Mouse (Mus musculus): Measurements from ENCODE around the gene 1700010I14Rik. TPM values are rescaled to one million over a fixed set of nuclear protein-coding genes. Genes with fewer than 3 reads are reported as not detected.

Gene 1700010I14Rik
- polyA plus RNA-seq (2014; fragmentation: Nextera tagmentation; extraction: Ambion mirVana) = 2.7 and 3.2 TPM in 2 replicates

DNA sequence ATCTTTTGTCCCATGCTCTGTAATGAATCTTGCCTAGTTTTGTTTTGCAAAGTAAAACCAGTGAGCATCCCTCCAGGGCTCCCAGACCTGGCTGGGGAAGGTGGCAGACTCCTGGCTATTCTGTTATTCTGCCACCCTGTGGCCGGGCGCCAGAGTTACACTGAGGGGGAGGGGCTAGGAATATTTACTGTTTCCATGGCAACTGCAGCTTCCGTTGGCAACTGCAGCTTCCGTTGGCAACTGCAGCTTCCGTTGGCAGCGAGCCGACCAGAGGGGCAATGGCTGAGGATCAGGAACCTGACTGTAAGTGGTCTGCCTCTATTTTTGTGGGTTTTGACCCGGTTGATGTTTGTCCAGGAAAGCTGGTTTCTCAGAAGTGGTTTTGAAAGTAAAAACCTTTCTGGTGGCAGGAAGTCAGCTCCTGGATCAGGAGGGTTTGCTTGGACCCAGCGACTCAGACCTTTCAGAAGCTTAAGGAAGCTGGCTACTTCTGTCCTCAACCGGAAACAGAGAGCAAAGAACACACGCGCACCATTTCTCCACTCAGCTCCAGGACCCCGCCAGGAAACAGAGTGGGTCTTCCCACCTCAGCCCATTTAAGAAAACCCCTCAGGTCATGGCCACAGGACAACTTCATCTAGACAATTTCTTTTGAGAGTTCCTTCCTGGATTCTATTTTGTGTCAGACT is at the start of gene 1700010I14Rik:
1700010I14Rik (plus strand) TSS at position 215 of the 689 bp plus-strand sequence.
- H3K27ac ChIP-seq (ENCODE audit: low read depth, low read length) = no peak within 1 kb of the TSS
- H3K36me3 ChIP-seq (ENCODE audit: control insufficient read depth, insufficient read depth, low read length) = no peaks in the 10 kb centered on the region
- peak within 1 kb of the TSS; percentile 49; the same call in 1 of the 2 replicates for H3K9ac ChIP-seq (ENCODE audit: low read length)
- peak; percentile 59 for ATAC-seq (ENCODE audit: low FRiP score)
- peak within 1 kb of the TSS; percentile 56 for H3K4me2 ChIP-seq
- peak within 1 kb of the TSS; percentile 36 for H3K4me3 ChIP-seq (ENCODE audit: low read depth, low read length)
- 6% methylated on average over 13 of the region's 13 CpGs for WGBS
- peaks cover 5% of the 10 kb centered on the region; the same call in 1 of the 2 replicates for H3K4me1 ChIP-seq (ENCODE audit: control insufficient read depth, insufficient read depth, low read length)
- H3K27me3 ChIP-seq (ENCODE audit: control insufficient read depth, insufficient read depth, low read length) = no peaks in the 10 kb centered on the region
- no peaks in the 10 kb centered on the region for H3K9me3 ChIP-seq (ENCODE audit: control insufficient read depth, low read length)
- DNase-seq (ENCODE audit: low spot score, missing footprints) = peak; percentile 98

DNA sequence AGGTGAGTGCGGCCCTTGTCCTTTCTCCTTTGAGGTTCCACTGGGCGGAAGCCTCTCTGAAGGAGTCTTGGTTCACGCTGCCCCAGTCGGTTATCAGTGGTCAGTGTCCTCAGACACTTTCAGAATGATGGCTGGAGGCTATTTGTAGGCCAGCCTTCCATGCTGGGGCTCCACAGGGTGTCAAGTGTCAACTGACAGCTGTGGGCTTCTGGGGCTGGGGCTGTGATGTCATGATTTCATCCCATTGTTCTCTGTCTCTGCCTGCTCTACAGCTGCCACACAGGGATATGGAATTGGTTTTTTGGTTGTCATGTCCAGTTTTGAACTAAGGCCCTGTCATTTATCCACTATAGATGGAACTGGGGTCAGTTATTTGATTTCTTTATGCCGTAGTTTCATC is 36.5 kb upstream of the 1700010I14Rik start:
- Histone ChIP-seq H3K9me3 (ENCODE audit: control insufficient read depth, low read length) (no peaks in the 10 kb centered on the region), H3K27ac (ENCODE audit: low read depth, low read length) (no peak overlapping the region), H3K4me3 (ENCODE audit: low read depth, low read length) (no peak overlapping the region), H3K36me3 (ENCODE audit: control insufficient read depth, insufficient read depth, low read length) (no peaks in the 10 kb centered on the region), H3K4me1 (ENCODE audit: control insufficient read depth, insufficient read depth, low read length) (no peaks in the 10 kb centered on the region), H3K4me2 (no peak overlapping the region), H3K9ac (ENCODE audit: low read length) (no peak overlapping the region), H3K27me3 (ENCODE audit: control insufficient read depth, insufficient read depth, low read length) (no peaks in the 10 kb centered on the region)
- ATAC-seq (ENCODE audit: low FRiP score) (no peak), DNase-seq (ENCODE audit: low spot score, missing footprints) (peak; percentile 84)
- WGBS = 77% methylated on average over 5 of the region's 5 CpGs

GRCm38 (mm10) chr17:8952951-8953350 is 35.2 kb upstream of the 1700010I14Rik start:
- ATAC-seq (ENCODE audit: low FRiP score) (no peak), DNase-seq (ENCODE audit: low spot score, missing footprints) (peak; percentile 74)
- WGBS = 87% methylated on average over 8 of the region's 8 CpGs
- Histone ChIP-seq H3K27me3 (ENCODE audit: control insufficient read depth, insufficient read depth, low read length) (no peaks in the 10 kb centered on the region), H3K4me3 (ENCODE audit: low read depth, low read length) (no peak overlapping the region), H3K9ac (ENCODE audit: low read length) (no peak overlapping the region), H3K4me2 (no peak overlapping the region), H3K9me3 (ENCODE audit: control insufficient read depth, low read length) (no peaks in the 10 kb centered on the region), H3K36me3 (ENCODE audit: control insufficient read depth, insufficient read depth, low read length) (no peaks in the 10 kb centered on the region), H3K27ac (ENCODE audit: low read depth, low read length) (no peak overlapping the region), H3K4me1 (ENCODE audit: control insufficient read depth, insufficient read depth, low read length) (no peaks in the 10 kb centered on the region)

GRCm38 (mm10) chr17:8958125-8958524 is 30.0 kb upstream of the 1700010I14Rik start:
- H3K4me2 ChIP-seq = no peak overlapping the region
- H3K27me3 ChIP-seq (ENCODE audit: control insufficient read depth, insufficient read depth, low read length) = no peaks in the 10 kb centered on the region
- DNase-seq (ENCODE audit: low spot score, missing footprints) = peak; percentile 2
- no peak overlapping the region for H3K27ac ChIP-seq (ENCODE audit: low read depth, low read length)
- 89% methylated on average over 6 of the region's 6 CpGs for WGBS
- H3K4me1 ChIP-seq (ENCODE audit: control insufficient read depth, insufficient read depth, low read length) = peaks cover 7% of the 10 kb centered on the region
- ATAC-seq (ENCODE audit: low FRiP score) = no peak
- H3K9me3 ChIP-seq (ENCODE audit: control insufficient read depth, low read length) = no peaks in the 10 kb centered on the region
- H3K4me3 ChIP-seq (ENCODE audit: low read depth, low read length) = no peak overlapping the region
- H3K9ac ChIP-seq (ENCODE audit: low read length) = no peak overlapping the region
- no peaks in the 10 kb centered on the region for H3K36me3 ChIP-seq (ENCODE audit: control insufficient read depth, insufficient read depth, low read length)

- H3K4me1 ChIP-seq (ENCODE audit: control insufficient read depth, insufficient read depth, low read length) = peaks cover 7% of the 10 kb centered on the region
- no peaks in the 10 kb centered on the region for H3K27me3 ChIP-seq (ENCODE audit: control insufficient read depth, insufficient read depth, low read length)
- H3K9ac ChIP-seq (ENCODE audit: low read length) = no peak overlapping the region
- H3K36me3 ChIP-seq (ENCODE audit: control insufficient read depth, insufficient read depth, low read length) = no peaks in the 10 kb centered on the region
- H3K4me3 ChIP-seq (ENCODE audit: low read depth, low read length) = no peak overlapping the region
- no peaks in the 10 kb centered on the region for H3K9me3 ChIP-seq (ENCODE audit: control insufficient read depth, low read length)
- DNase-seq (ENCODE audit: low spot score, missing footprints) (peak; percentile 57), ATAC-seq (ENCODE audit: low FRiP score) (no peak)
- WGBS = 82% methylated on average over 4 of the region's 4 CpGs
- no peak overlapping the region for H3K4me2 ChIP-seq
- H3K27ac ChIP-seq (ENCODE audit: low read depth, low read length) = no peak overlapping the region
Observed at GRCm38 (mm10) chr17:8960386-8960785, 27.7 kb upstream of the 1700010I14Rik start.

DNA sequence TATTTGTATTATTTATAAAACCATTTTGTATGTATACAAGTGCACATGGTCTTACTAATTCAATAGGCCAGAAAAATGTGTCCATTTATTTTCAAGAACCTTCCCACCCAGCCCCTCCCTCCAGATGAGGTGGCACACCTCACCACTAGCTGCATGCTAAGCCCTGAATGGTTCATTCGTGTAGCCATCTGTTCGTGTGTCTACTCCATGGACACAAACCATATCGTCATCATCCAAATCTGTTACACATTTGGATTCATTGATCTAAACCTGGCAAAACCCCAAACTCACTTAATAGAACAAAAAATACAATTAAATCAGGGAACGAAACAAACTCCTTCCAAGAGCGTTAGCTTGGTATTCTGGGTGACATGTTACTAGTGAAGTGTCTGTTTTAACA is 27.0 kb upstream of the 1700010I14Rik start:
- Histone ChIP-seq H3K36me3 (ENCODE audit: control insufficient read depth, insufficient read depth, low read length) (no peaks in the 10 kb centered on the region), H3K27ac (ENCODE audit: low read depth, low read length) (0 out of 2 replicates have a peak overlapping the region, but pooled peaks have one; percentile 35), H3K9me3 (ENCODE audit: control insufficient read depth, low read length) (no peaks in the 10 kb centered on the region), H3K4me2 (no peak overlapping the region), H3K9ac (ENCODE audit: low read length) (no peak overlapping the region), H3K27me3 (ENCODE audit: control insufficient read depth, insufficient read depth, low read length) (no peaks in the 10 kb centered on the region), H3K4me3 (ENCODE audit: low read depth, low read length) (no peak overlapping the region), H3K4me1 (ENCODE audit: control insufficient read depth, insufficient read depth, low read length) (peaks cover 7% of the 10 kb centered on the region)
- 85% methylated on average over 5 of the region's 5 CpGs for WGBS
- no peak for ATAC-seq (ENCODE audit: low FRiP score)
- DNase-seq (ENCODE audit: low spot score, missing footprints) = no peak

DNA sequence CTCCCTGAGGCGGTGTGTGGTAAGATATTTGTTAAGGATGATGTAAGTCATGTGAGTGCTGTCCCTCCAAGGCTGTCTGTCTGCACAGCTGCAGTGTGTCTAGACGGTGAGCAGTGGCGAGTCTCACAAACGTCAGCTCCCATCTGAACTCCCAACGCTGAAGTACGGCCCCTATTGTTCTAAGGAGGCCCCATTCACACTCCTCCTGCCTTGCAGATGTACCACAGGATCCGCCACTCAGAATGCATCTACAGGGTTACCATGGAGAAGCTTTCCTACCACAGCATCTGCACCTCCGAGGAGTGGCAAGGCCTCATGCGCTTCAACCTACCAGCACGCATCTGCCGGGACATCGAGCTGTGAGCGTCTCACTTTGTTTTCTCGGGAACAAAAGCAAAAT is 26.5 kb upstream of the 1700010I14Rik start:
- no peak overlapping the region for H3K4me2 ChIP-seq
- no peaks in the 10 kb centered on the region for H3K9me3 ChIP-seq (ENCODE audit: control insufficient read depth, low read length)
- H3K27ac ChIP-seq (ENCODE audit: low read depth, low read length) = peak overlapping the region; percentile 35; the same call in 1 of the 2 replicates
- H3K27me3 ChIP-seq (ENCODE audit: control insufficient read depth, insufficient read depth, low read length) = no peaks in the 10 kb centered on the region
- H3K4me1 ChIP-seq (ENCODE audit: control insufficient read depth, insufficient read depth, low read length) = peaks cover 7% of the 10 kb centered on the region
- 0 out of 2 replicates have a peak overlapping the region, but pooled peaks have one; percentile 11 for H3K9ac ChIP-seq (ENCODE audit: low read length)
- ATAC-seq (ENCODE audit: low FRiP score) (peak; percentile 76), DNase-seq (ENCODE audit: low spot score, missing footprints) (peak; percentile 81)
- H3K4me3 ChIP-seq (ENCODE audit: low read depth, low read length) = no peak overlapping the region
- no peaks in the 10 kb centered on the region for H3K36me3 ChIP-seq (ENCODE audit: control insufficient read depth, insufficient read depth, low read length)
- WGBS = 50% methylated on average over 14 of the region's 14 CpGs

- Histone ChIP-seq H3K27me3 (ENCODE audit: control insufficient read depth, insufficient read depth, low read length) (no peaks in the 10 kb centered on the region), H3K4me1 (ENCODE audit: control insufficient read depth, insufficient read depth, low read length) (peaks cover 7% of the 10 kb centered on the region), H3K9ac (ENCODE audit: low read length) (no peak overlapping the region), H3K27ac (ENCODE audit: low read depth, low read length) (no peak overlapping the region), H3K36me3 (ENCODE audit: control insufficient read depth, insufficient read depth, low read length) (no peaks in the 10 kb centered on the region), H3K4me3 (ENCODE audit: low read depth, low read length) (no peak overlapping the region), H3K9me3 (ENCODE audit: control insufficient read depth, low read length) (no peaks in the 10 kb centered on the region), H3K4me2 (no peak overlapping the region)
- no peak for ATAC-seq (ENCODE audit: low FRiP score)
- WGBS = 88% methylated on average over 6 of the region's 6 CpGs
- peak; percentile 62 for DNase-seq (ENCODE audit: low spot score, missing footprints)
Observed at GRCm38 (mm10) chr17:8965177-8965576, 23.0 kb upstream of the 1700010I14Rik start.

DNA sequence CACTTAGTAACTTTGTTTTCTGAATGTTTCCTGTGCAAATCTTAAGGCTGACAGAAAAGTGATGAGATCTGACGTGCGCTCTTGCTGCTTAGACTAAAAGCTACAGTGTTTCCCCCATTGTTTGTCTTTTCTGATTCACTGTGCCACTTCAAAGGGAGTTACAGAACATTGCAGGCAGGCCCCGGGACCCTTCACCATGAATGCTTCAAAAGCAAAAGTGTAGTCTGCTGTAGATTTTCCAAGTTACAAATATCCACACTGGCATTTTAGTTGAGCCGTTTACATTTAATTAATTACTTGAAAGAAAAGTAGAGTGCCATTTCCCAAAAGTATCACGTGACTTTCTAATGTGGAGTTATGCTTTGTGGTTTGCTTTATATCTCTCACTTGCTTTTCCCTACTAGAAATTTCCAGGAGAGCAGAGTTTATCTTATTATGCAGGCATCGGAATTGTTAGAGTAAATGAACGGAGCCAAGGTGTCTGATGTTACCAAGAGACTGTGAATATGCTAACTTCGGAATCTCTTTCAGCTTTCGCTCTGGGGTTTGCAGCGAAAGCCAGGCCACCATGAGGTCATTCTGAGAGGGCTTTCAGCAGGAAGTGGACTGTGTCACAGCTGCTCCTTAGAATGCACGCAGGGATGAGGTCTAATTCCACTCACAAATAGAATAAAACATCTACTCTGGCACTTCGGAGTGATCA is 15.8 kb upstream of the 1700010I14Rik start:
- Histone ChIP-seq H3K9me3 (ENCODE audit: control insufficient read depth, low read length) (no peaks in the 10 kb centered on the region), H3K36me3 (ENCODE audit: control insufficient read depth, insufficient read depth, low read length) (no peaks in the 10 kb centered on the region), H3K27ac (ENCODE audit: low read depth, low read length) (no peak overlapping the region; the same call in 1 of the 2 replicates), H3K27me3 (ENCODE audit: control insufficient read depth, insufficient read depth, low read length) (no peaks in the 10 kb centered on the region), H3K4me3 (ENCODE audit: low read depth, low read length) (no peak overlapping the region), H3K9ac (ENCODE audit: low read length) (no peak overlapping the region), H3K4me1 (ENCODE audit: control insufficient read depth, insufficient read depth, low read length) (peaks cover 9% of the 10 kb centered on the region), H3K4me2 (no peak overlapping the region)
- 18% methylated on average over 12 of the region's 12 CpGs for WGBS
- peak; percentile 87 for DNase-seq (ENCODE audit: low spot score, missing footprints)
- ATAC-seq (ENCODE audit: low FRiP score) = peak; percentile 33; the same call in 1 of the 2 replicates

Measured in midbrain, embryonic 11.5 days (tissue).